Mouse (Mus musculus): ENCODE measurements around the gene Pld1. TPM values are rescaled to one million over a fixed set of nuclear protein-coding genes. Genes with fewer than 3 reads are reported as not detected.

Gene Pld1
- polyA plus RNA-seq, 1 experiment = 14.9 TPM

DNA sequence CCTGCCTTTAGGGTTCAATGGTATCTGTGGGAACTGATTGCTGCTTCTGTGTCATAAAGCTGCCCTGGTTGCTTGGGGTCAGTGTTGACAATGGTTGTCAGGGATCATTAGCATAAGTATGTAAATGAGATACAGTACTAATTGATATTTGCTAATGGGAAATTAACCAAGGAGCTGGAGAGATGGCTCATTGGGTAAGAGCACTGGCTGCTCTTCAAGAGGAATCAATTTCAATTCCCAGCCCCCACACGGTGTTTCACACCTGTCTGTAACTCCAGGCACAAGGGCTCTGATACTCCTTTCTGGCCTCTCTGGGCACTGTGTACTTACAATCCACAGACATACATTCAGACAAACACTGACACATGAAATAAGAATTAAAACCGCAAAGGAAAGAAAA lies 78.5 kb downstream of the Pld1 start:
- Histone ChIP-seq H3K27me3 (ENCODE audit: control insufficient read depth, insufficient read depth, low read length) (no peaks in the 10 kb centered on the region), H3K4me1 (ENCODE audit: control insufficient read depth, insufficient read depth, insufficient read length, low read length) (peaks cover 4% of the 10 kb centered on the region; the same call in 1 of the 2 replicates), H3K36me3 (ENCODE audit: control insufficient read depth, insufficient read depth, low read length) (0 out of 2 replicates have a peak, but pooled peaks cover 4% of the 10 kb centered on the region), H3K4me3 (ENCODE audit: low read depth, low read length) (no peak overlapping the region), H3K27ac (ENCODE audit: insufficient read depth, low read depth, low read length) (no peak overlapping the region)
- TF ChIP-seq POLR2A (IDR thresholded peaks at IDR 0.05; ENCODE audit: low read depth, low read length) (no peak), CTCF (IDR thresholded peaks at IDR 0.05; ENCODE audit: extremely low read depth, insufficient read length, insufficient replicate concordance, low read depth, low read length) (no peak)
- 87% methylated on average over 2 of the region's 2 CpGs for WGBS

DNA sequence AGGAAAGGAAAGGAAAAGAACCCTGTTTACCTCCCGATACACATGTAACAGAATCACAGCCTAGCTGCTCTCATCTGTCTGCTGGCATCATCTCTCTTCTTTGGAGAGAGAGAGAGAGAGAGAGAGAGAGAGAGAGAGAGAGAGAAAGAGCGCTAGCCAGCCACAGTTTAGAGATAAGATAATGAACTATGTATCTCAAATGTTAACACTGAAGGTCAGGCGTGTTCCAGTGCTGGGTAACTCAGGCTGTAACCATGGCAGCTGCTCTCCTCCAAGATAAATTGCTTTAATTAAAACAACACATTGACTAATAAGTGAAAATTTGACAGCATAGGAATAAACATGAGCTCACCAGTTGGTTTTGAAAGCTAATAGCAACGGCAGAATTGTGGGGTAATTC lies 81.2 kb downstream of the Pld1 start:
- Histone ChIP-seq H3K27me3 (ENCODE audit: control insufficient read depth, insufficient read depth, low read length) (no peaks in the 10 kb centered on the region), H3K36me3 (ENCODE audit: control insufficient read depth, insufficient read depth, low read length) (peaks cover 4% of the 10 kb centered on the region), H3K4me3 (ENCODE audit: low read depth, low read length) (no peak overlapping the region)

DNA sequence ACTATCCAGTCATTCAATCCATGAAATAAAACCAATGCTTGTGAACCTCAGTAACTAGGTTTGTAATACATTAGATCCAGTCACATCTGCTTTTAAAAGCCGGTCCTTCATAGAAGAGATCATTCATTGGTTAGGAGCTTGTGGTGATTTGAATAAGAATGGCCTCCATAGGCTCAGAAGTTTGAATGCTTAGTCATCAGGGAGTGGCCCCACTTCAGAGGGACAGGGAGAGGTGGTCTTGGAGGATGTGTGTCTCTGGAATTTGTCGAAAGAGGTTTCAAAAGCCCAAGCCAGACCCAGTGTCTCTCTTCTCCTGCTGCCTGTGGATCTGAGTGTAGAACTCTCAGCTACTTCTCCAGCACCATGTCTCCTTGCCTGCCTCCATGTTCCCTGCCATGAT lies 81.9 kb downstream of the Pld1 start:
- Histone ChIP-seq H3K27me3 (ENCODE audit: control insufficient read depth, insufficient read depth, low read length) (no peaks in the 10 kb centered on the region), H3K36me3 (ENCODE audit: control insufficient read depth, insufficient read depth, low read length) (peaks cover 10% of the 10 kb centered on the region), H3K4me1 (ENCODE audit: control insufficient read depth, insufficient read depth, insufficient read length, low read length) (peaks cover 3% of the 10 kb centered on the region; the same call in 1 of the 2 replicates), H3K4me3 (ENCODE audit: low read depth, low read length) (no peak overlapping the region), H3K27ac (ENCODE audit: insufficient read depth, low read depth, low read length) (no peak overlapping the region)
- TF ChIP-seq CTCF (IDR thresholded peaks at IDR 0.05; ENCODE audit: extremely low read depth, insufficient read length, insufficient replicate concordance, low read depth, low read length) = no peak
- 93% methylated on average over 2 of the region's 2 CpGs for WGBS

More for the DNA sequence above, 81.2 kb downstream of the Pld1 start:
- 47% methylated on average over 4 of the region's 4 CpGs for WGBS
- TF ChIP-seq POLR2A (IDR thresholded peaks at IDR 0.05; ENCODE audit: low read depth, low read length) (no peak), CTCF (IDR thresholded peaks at IDR 0.05; ENCODE audit: extremely low read depth, insufficient read length, insufficient replicate concordance, low read depth, low read length) (no peak)
- Histone ChIP-seq H3K27ac (ENCODE audit: insufficient read depth, low read depth, low read length) (no peak overlapping the region), H3K4me1 (ENCODE audit: control insufficient read depth, insufficient read depth, insufficient read length, low read length) (peaks cover 2% of the 10 kb centered on the region; the same call in 1 of the 2 replicates)

DNA sequence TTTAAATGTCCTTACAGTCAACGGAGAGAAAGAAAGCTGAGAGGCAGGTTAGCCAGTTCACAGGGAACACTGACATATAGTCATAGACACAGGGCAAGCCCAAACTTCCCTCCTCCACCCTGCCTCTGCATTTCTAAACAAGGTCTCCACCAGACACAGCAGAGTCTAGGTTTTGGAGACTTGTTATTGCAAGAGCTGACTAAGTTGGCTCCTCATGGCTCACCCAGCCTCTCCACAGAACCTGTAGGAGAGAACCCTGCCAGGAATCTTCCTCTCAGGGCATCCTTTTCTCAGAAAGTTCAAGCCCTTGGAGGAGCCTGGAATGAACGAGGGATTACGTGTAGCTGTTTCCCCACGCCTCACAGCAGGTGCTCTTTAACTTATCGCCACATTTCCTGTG lies 83.7 kb downstream of the Pld1 start:
- 60% methylated on average over 5 of the region's 5 CpGs for WGBS
- Histone ChIP-seq H3K4me3 (ENCODE audit: low read depth, low read length) (no peak overlapping the region), H3K36me3 (ENCODE audit: control insufficient read depth, insufficient read depth, low read length) (peaks cover 18% of the 10 kb centered on the region), H3K27me3 (ENCODE audit: control insufficient read depth, insufficient read depth, low read length) (no peaks in the 10 kb centered on the region), H3K27ac (ENCODE audit: insufficient read depth, low read depth, low read length) (no peak overlapping the region), H3K4me1 (ENCODE audit: control insufficient read depth, insufficient read depth, insufficient read length, low read length) (peaks cover 15% of the 10 kb centered on the region; the same call in 1 of the 2 replicates)
- TF ChIP-seq CTCF (IDR thresholded peaks at IDR 0.05; ENCODE audit: extremely low read depth, insufficient read length, insufficient replicate concordance, low read depth, low read length) (no peak), POLR2A (IDR thresholded peaks at IDR 0.05; ENCODE audit: low read depth, low read length) (no peak)

DNA sequence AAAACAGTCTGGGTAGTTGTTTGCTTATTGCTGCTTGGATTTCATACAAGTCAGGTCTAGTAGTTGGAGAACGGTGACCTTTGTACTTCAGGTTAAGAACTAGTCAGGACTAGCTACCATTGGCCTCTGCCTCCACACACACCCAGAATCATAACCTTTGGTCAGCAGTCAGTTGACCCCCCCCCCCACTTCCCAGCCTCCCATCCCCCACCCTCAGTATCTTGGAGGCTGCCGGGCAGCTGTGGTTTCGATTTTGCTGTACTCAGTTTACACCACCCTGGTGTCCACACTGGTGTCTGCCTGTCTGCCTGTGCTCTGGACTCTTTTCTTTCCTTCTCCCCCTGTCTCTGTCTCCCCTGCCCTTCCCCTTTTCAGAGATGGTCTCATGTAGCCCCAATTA lies 88.4 kb downstream of the Pld1 start:
- WGBS = 14% methylated on average over 3 of the region's 3 CpGs
- Histone ChIP-seq H3K27me3 (ENCODE audit: control insufficient read depth, insufficient read depth, low read length) (no peaks in the 10 kb centered on the region), H3K36me3 (ENCODE audit: control insufficient read depth, insufficient read depth, low read length) (peaks cover 44% of the 10 kb centered on the region), H3K4me1 (ENCODE audit: control insufficient read depth, insufficient read depth, insufficient read length, low read length) (peaks cover 20% of the 10 kb centered on the region; the same call in 1 of the 2 replicates), H3K4me3 (ENCODE audit: low read depth, low read length) (no peak overlapping the region), H3K27ac (ENCODE audit: insufficient read depth, low read depth, low read length) (peak overlapping the region; percentile 99)
- no peak for TF ChIP-seq CTCF (IDR thresholded peaks at IDR 0.05; ENCODE audit: extremely low read depth, insufficient read length, insufficient replicate concordance, low read depth, low read length)
- TF ChIP-seq POLR2A (IDR thresholded peaks at IDR 0.05; ENCODE audit: low read depth, low read length) = no peak; the same call in 1 of the 2 replicates

DNA sequence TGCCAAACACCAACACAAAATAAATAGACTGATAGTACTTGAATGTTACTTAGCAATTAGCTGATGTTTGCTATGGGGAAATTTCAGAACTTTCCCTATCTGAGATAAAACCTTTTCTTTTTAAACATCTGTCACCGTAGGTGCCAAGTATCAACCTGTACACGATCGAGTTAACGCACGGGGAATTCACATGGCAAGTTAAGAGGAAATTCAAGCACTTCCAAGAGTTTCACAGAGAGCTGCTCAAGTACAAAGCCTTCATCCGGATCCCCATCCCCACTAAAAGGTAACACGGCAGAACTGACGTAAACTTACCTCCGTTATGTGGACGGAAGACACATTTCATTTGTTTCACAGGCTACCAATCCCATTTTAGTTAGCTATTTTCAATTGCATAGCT lies 90.0 kb downstream of the Pld1 start:
- H3K27ac ChIP-seq (ENCODE audit: insufficient read depth, low read depth, low read length) = no peak overlapping the region
- H3K4me3 ChIP-seq (ENCODE audit: low read depth, low read length) = no peak overlapping the region
- TF ChIP-seq POLR2A (IDR thresholded peaks at IDR 0.05; ENCODE audit: low read depth, low read length) (no peak), CTCF (IDR thresholded peaks at IDR 0.05; ENCODE audit: extremely low read depth, insufficient read length, insufficient replicate concordance, low read depth, low read length) (no peak)
- peaks cover 54% of the 10 kb centered on the region for H3K36me3 ChIP-seq (ENCODE audit: control insufficient read depth, insufficient read depth, low read length)
- no peaks in the 10 kb centered on the region for H3K27me3 ChIP-seq (ENCODE audit: control insufficient read depth, insufficient read depth, low read length)
- peaks cover 28% of the 10 kb centered on the region; the same call in 1 of the 2 replicates for H3K4me1 ChIP-seq (ENCODE audit: control insufficient read depth, insufficient read depth, insufficient read length, low read length)
- 88% methylated on average over 10 of the region's 10 CpGs for WGBS

DNA sequence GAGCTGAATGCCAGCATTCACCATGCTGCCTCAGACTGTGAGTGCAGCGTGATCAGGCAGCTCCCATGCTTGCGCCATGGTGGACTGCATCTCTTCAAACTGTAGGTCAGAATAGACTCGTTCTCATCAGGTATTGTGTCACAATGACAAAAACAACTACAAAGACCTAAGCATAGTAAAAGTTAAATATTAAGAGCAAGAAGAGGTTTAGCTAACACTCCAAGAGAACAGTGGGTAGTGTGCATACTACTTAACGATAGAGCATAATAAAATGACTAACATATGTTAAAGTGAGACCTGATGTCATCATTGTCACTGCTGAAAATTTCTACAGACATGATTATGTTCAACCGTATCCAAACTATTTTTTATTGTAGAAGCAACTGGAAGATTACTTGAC lies 92.4 kb downstream of the Pld1 start:
- no peaks in the 10 kb centered on the region for H3K27me3 ChIP-seq (ENCODE audit: control insufficient read depth, insufficient read depth, low read length)
- TF ChIP-seq CTCF (IDR thresholded peaks at IDR 0.05; ENCODE audit: extremely low read depth, insufficient read length, insufficient replicate concordance, low read depth, low read length) (no peak), POLR2A (IDR thresholded peaks at IDR 0.05; ENCODE audit: low read depth, low read length) (no peak)
- H3K4me3 ChIP-seq (ENCODE audit: low read depth, low read length) = no peak overlapping the region
- peaks cover 30% of the 10 kb centered on the region; the same call in 1 of the 2 replicates for H3K4me1 ChIP-seq (ENCODE audit: control insufficient read depth, insufficient read depth, insufficient read length, low read length)
- 81% methylated on average over 5 of the region's 5 CpGs for whole genome bisulfite sequencing
- H3K36me3 ChIP-seq (ENCODE audit: control insufficient read depth, insufficient read depth, low read length) = peaks cover 45% of the 10 kb centered on the region
- H3K27ac ChIP-seq (ENCODE audit: insufficient read depth, low read depth, low read length) = no peak overlapping the region

Measured in small intestine, adult 2 months (tissue).